Mouse (Mus musculus): ENCODE data around the gene Defb11. TPM values are rescaled to one million over a fixed set of nuclear protein-coding genes. Genes with fewer than 3 reads are reported as not detected.
"Not testable (repeated sequence)": the region's sequence is repeated elsewhere in the genome, so short reads cannot be mapped to it uniquely, and the experiment has no call there.

Gene Defb11
- polyA plus RNA-seq, 1 experiment from 2014 or later: 7.8 TPM

- Histone ChIP-seq H3K27me3 (ENCODE audit: control insufficient read depth, insufficient read depth, low read length) (no peaks in the 10 kb centered on the region), H3K36me3 (ENCODE audit: control insufficient read depth, insufficient read depth, low read length) (no peaks in the 10 kb centered on the region), H3K4me3 (ENCODE audit: low read depth, low read length) (no peak overlapping the region), H3K27ac (ENCODE audit: low read depth, low read length) (no peak overlapping the region), H3K9ac (ENCODE audit: low read depth, low read length) (no peak overlapping the region), H3K4me2 (replicated peaks; ENCODE audit: low read depth, low read length) (no peak overlapping the region), H3K4me1 (replicated peaks; ENCODE audit: control insufficient read depth, insufficient read depth, low read length) (no peaks in the 10 kb centered on the region), H3K9me3 (ENCODE audit: control insufficient read depth, low read length) (no peaks in the 10 kb centered on the region)
- no peak for ATAC-seq (ENCODE audit: low FRiP score)
- DNase-seq (ENCODE audit: low spot score): no peak
- WGBS: 21% methylated on average over 1 of the region's 1 CpGs
Observed at GRCm38 (mm10) chr8:21911931-21912330, 5.7 kb upstream of the Defb11 start.

- H3K27me3 ChIP-seq (ENCODE audit: control insufficient read depth, insufficient read depth, low read length); H3K4me1 ChIP-seq (replicated peaks; ENCODE audit: control insufficient read depth, insufficient read depth, low read length); H3K4me3 ChIP-seq (ENCODE audit: low read depth, low read length); H3K27ac ChIP-seq (ENCODE audit: low read depth, low read length); ATAC-seq (ENCODE audit: low FRiP score); DNase-seq (ENCODE audit: low spot score); H3K4me2 ChIP-seq (replicated peaks; ENCODE audit: low read depth, low read length); H3K9ac ChIP-seq (ENCODE audit: low read depth, low read length); H3K36me3 ChIP-seq (ENCODE audit: control insufficient read depth, insufficient read depth, low read length); H3K9me3 ChIP-seq (ENCODE audit: control insufficient read depth, low read length): not testable (repeated sequence)
Observed at GRCm38 (mm10) chr8:21885321-21885720, 20.9 kb downstream of the Defb11 start, which contains the start of gene Defb9. Defb9 (minus strand) TSS chr8:21885421.

- not testable (repeated sequence) for DNase-seq (ENCODE audit: low spot score); H3K4me3 ChIP-seq (ENCODE audit: low read depth, low read length); H3K9ac ChIP-seq (ENCODE audit: low read depth, low read length); ATAC-seq (ENCODE audit: low FRiP score); H3K9me3 ChIP-seq (ENCODE audit: control insufficient read depth, low read length); H3K4me1 ChIP-seq (replicated peaks; ENCODE audit: control insufficient read depth, insufficient read depth, low read length); H3K27ac ChIP-seq (ENCODE audit: low read depth, low read length); H3K36me3 ChIP-seq (ENCODE audit: control insufficient read depth, insufficient read depth, low read length); H3K4me2 ChIP-seq (replicated peaks; ENCODE audit: low read depth, low read length); H3K27me3 ChIP-seq (ENCODE audit: control insufficient read depth, insufficient read depth, low read length)
- 52% methylated on average over 1 of the region's 1 CpGs for WGBS
Observed at GRCm38 (mm10) chr8:21858586-21858985, 47.6 kb downstream of the Defb11 start, which contains the start of gene Defb10. Defb10 (plus strand) TSS chr8:21858901.

Other genes with a start within 250 kb of the Defb11 start
- gene Defa34, start 240.6 kb downstream of the Defb11 start, polyA plus RNA-seq (2014; fragmentation: Nextera tagmentation; extraction: Ambion mirVana): not detected in 2 replicates
- gene AY761184, start 202.8 kb downstream of the Defb11 start, polyA plus RNA-seq (2014; fragmentation: Nextera tagmentation; extraction: Ambion mirVana): not detected in 2 replicates
- not detected in 2 replicates for gene Defa24, start 171.9 kb downstream of the Defb11 start, polyA plus RNA-seq (2014; fragmentation: Nextera tagmentation; extraction: Ambion mirVana)
- gene Defb50, start 82.9 kb downstream of the Defb11 start, polyA plus RNA-seq (2014; fragmentation: Nextera tagmentation; extraction: Ambion mirVana): not detected in 2 replicates
- 0.67 TPM in 1 of 2 replicates, not detected in the other for gene Defb2, start 66.5 kb downstream of the Defb11 start, polyA plus RNA-seq (2014; fragmentation: Nextera tagmentation; extraction: Ambion mirVana)
- gene Defb10, start 47.5 kb downstream of the Defb11 start, polyA plus RNA-seq (2014; fragmentation: Nextera tagmentation; extraction: Ambion mirVana): 0.91 and 1.5 TPM in 2 replicates
- gene Defb9, start 21.0 kb downstream of the Defb11 start, polyA plus RNA-seq (2014; fragmentation: Nextera tagmentation; extraction: Ambion mirVana): not detected in 2 replicates
- not detected in 2 replicates for gene Defb15, start 26.3 kb upstream of the Defb11 start, polyA plus RNA-seq (2014; fragmentation: Nextera tagmentation; extraction: Ambion mirVana)
- gene Defb35, start 31.9 kb upstream of the Defb11 start, polyA plus RNA-seq (2014; fragmentation: Nextera tagmentation; extraction: Ambion mirVana): not detected in 2 replicates
- not detected in 2 replicates for gene Defb13, start 40.4 kb upstream of the Defb11 start, polyA plus RNA-seq (2014; fragmentation: Nextera tagmentation; extraction: Ambion mirVana)
- gene Fam90a1a, start 52.3 kb upstream of the Defb11 start, polyA plus RNA-seq (2014; fragmentation: Nextera tagmentation; extraction: Ambion mirVana): not detected in 2 replicates
- gene Ccdc70, start 63.4 kb upstream of the Defb11 start, polyA plus RNA-seq (2014; fragmentation: Nextera tagmentation; extraction: Ambion mirVana): not detected in 2 replicates
- 1.3 and 1.9 TPM in 2 replicates for gene Atp7b, start 153.9 kb upstream of the Defb11 start, polyA plus RNA-seq (2014; fragmentation: Nextera tagmentation; extraction: Ambion mirVana)
- gene Alg11, start 154.3 kb upstream of the Defb11 start, polyA plus RNA-seq (2014; fragmentation: Nextera tagmentation; extraction: Ambion mirVana): 32.3 and 34.1 TPM in 2 replicates
- gene Nek5, start 218.6 kb upstream of the Defb11 start, polyA plus RNA-seq (2014; fragmentation: Nextera tagmentation; extraction: Ambion mirVana): 0.77 and 0.91 TPM in 2 replicates

Data from hindbrain, embryonic 11.5 days (tissue).